Mouse (Mus musculus): Measurements from ENCODE around the gene Ppp1r3e.

GRCm38 (mm10) chr14:54863501-54864312 lies 13.6 kb downstream of the Ppp1r3e start:
- no peak for TF ChIP-seq CTCF (conservative IDR thresholded peaks at IDR 0.05; ENCODE audit: low read length)
- no peak for TF ChIP-seq NANOG (IDR thresholded peaks at IDR 0.05; ENCODE audit: borderline replicate concordance, low read length)

Data from E14TG2a.4 (cell line).